Mouse (Mus musculus) sigmoid colon, adult 10 weeks (tissue): Measurements from ENCODE around the gene Olfr1373. TPM values are rescaled to one million over a fixed set of nuclear protein-coding genes. Genes with fewer than 3 reads are reported as not detected.

Experiments used
- polyA plus RNA-seq: library from polyadenylated mRNA; stranded (reverse); fragments of 350-450 nt; fragmentation: Illumina TruSeq; extraction: RNeasy Lipid Tissue Mini Kit (QIAGEN cat#74804); gene quantifications from one replicate; pipeline ENCODE4 v1.2.3, GENCODE M21; 2014; ENCODE audit warnings: low read depth, low replicate concordance

Gene Olfr1373
- not detected for polyA plus RNA-seq

GRCm38 (mm10) chr11:52145428-52145827 is at the start of gene Olfr1373:
Gene Olfr1373 (minus strand): TSS chr11:52145528.

GRCm38 (mm10) chr11:52098398-52098946 is 46.9 kb downstream of the Olfr1373 start, which contains the start of gene Ppp2ca:
Gene Ppp2ca (plus strand): TSS chr11:52098681.

Other genes with a start within 250 kb of the Olfr1373 start
- gene Cdkn2aipnl, start 177.9 kb downstream of the Olfr1373 start, polyA plus RNA-seq: 32.5 TPM
- gene Ube2b, start 144.8 kb downstream of the Olfr1373 start, polyA plus RNA-seq: 522 TPM
- 9.0 TPM for gene Cdkl3, start 141.3 kb downstream of the Olfr1373 start, polyA plus RNA-seq
- 214 TPM for gene Ppp2ca, start 46.8 kb downstream of the Olfr1373 start, polyA plus RNA-seq
- not detected for gene Olfr1371, start 68.5 kb upstream of the Olfr1373 start, polyA plus RNA-seq
- 747 TPM for gene Skp1a, start 86.5 kb upstream of the Olfr1373 start, polyA plus RNA-seq
- 6.0 TPM for gene Tcf7, start 137.5 kb upstream of the Olfr1373 start, polyA plus RNA-seq
- 377 TPM for gene Vdac1, start 215.3 kb upstream of the Olfr1373 start, polyA plus RNA-seq